Mouse (Mus musculus) monocyte, adult 5-6 weeks (primary cell): ENCODE measurements around the gene Eefsec. TPM values are rescaled to one million over a fixed set of nuclear protein-coding genes. Genes with fewer than 3 reads are reported as not detected.

Experiments used
- ATAC-seq: fragments of 153-309, 156-312 bp; replicated peaks from 2 replicates; pipeline ENCODE4 v1.8.0; 2017; ENCODE audit warnings: mild to moderate bottlenecking; ENCODE audit not compliant: low TSS enrichment, insufficient number of reproducible peaks, severe bottlenecking, poor library complexity, low FRiP score
- total RNA-seq: library from RNA; stranded (forward); fragments of 200-1000, 200-491, 200-594 nt; gene quantifications from 3 replicates; pipeline ENCODE4 v1.2.3, GENCODE M21; 2017

Eefsec gene
- total RNA-seq, 1 experiment from 2014 or later, result 7.5 TPM

DNA sequence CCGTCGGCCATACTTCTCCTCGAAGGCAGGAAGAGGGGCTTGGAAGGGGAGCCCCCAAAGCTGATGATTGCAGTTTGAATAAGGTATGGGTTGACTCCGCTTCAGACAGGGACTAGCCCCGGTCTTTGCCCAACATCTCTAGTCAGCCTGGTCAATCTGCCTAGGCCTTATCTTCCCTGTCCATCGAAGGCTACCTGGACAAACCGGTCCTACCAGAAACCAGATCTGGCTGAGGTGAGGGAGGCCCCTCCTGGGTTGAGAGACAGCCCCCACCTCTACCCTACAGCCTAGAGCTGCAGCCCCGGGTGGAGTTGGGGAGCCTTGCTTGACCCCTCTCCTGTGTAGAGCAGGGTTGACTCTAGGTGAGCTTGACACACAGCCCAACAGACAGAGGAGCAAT lies 212.3 kb downstream of the Eefsec start:
- no peak for ATAC-seq

DNA sequence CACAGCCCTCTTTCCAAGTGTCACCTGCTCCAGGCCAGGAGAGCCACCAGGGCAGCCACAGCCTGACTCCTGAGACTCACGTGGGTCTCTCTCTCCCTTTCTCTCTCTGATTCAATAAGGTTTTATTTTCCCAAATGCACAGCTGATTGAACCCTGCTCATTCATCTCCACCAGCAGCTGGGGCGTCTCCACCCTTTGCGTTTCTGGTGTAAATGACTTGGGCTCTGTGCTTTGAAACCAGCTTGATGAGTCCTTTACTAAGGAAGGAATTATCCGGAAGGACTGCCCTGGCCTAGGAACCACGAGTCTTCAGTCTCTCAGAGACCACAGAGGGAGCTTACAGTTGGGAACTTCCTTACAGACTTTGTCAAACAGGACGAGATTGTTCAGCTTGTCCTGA lies 214.1 kb downstream of the Eefsec start:
- ATAC-seq, result no peak

DNA sequence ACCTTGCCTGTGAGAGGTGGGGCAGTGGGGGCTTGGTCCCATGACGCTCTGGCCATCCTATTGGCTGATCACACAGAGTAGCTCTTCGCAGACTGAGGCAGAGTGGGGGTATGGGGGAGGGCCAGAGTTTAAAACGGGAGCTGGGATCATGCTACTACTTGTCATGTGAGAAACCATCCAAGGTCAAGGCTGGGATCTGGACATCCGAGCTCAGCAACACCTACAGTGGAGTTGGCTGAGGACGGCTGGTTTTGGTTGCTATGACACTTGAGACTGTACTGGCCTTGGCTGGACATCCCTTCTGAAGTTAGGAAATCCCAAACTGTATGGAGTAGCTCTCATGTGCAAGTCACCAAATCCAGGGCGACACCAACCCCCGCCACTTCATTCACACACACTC lies 214.5 kb downstream of the Eefsec start:
- ATAC-seq, result no peak

DNA sequence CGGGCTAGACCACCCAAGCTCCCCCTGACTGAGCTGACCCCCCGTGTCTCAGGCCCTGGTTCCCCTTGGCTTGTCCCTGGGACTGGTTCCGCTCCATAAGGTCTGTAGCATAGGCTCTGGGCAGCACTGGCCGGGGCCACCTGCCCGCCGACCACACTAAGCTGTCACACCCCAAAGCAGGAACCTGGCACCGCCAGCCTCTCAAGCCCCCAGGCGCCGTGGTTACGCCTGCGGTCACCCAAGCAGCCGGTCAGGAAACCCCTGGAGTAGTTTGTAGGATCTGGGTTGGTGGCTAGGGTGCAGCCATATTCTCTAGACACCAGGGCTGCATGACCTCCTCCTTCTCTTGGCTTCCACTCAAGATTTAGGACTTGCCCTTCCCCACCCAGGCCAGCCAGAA lies 217.1 kb downstream of the Eefsec start:
- no peak for ATAC-seq

DNA sequence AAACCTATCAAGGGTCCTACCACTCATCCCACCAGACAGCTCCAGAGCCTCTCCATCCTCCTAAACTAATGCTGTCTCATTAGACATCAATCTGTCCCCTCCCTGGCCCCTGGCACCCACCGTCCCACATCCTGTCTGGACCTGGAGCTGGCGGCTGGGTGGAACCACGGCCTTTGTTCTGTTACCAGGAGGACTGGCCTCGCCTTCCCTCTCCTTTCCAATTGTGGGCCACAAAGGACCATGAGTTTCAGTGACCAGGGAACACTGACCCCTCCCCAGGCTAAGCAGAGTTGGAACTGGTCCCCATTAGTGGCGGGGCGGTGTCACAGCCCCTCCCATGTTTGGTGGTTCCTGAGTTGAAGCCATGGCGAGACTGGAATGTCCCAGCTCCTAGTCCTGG lies 218.8 kb downstream of the Eefsec start:
- ATAC-seq, result no peak

DNA sequence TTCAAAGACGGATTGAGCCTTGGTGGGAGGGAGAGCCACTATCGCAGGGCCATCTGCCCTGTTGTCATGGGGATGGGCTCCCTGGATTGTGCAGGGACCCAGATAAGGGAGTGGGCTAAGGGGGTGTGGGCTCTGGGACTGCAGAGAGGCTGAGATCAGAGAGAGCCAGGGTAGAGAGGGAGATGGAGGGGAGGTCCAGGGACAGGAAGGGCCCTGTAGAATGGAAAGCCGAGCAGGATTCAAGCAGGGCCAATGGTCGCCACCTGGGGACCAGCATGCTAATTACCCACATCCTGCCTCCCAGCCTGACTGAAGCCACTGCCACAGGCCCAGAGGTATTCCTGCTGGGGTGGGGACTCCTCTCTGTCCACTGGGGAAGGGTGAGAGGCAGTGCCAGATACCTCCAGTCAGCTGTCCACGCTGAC lies 219.8 kb downstream of the Eefsec start:
- no peak for ATAC-seq

DNA sequence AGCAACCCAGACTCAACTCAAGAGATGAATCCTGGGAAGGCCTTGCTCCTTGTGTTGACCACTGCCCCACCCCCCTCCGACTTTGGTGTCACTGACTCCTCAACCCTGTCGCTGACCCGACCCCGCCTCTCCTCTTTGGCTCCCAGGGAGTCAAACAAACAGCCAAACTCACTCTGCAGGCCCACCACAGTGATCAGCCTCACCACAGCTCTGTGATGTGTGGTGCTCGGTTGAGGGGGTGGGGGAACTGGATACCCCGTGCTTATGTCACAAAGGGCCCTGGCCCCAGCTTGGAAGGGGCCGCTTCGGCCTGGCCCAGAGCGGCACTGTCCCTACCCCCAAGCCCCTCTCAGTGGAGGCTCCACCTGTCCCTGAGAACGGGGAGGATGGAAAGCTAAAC lies 224.4 kb downstream of the Eefsec start, which contains the start of gene Dnajb8:
TSS of gene Dnajb8 (plus strand) at position 301 of the 400 bp plus-strand sequence.
- ATAC-seq, result no peak

DNA sequence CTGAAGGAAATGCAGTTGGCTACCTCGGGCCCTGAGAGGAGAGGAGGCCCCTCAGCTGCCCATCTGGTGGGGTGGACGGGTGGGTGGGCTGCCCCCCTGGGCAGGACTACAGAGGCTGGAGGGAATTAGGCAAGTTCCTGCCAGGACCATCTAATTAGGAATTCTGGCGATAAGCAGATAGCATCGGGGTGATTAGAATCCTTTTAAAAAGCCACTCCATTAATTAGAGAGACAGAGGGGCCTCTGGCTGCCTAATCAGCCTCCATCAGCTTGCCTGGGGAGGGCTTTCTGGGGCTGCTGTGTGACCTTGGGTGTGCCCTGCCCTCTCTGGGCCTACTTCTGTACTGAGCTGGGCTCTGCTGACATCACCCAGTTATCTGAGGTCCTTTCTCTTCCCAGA lies 227.2 kb downstream of the Eefsec start:
- no peak for ATAC-seq

DNA sequence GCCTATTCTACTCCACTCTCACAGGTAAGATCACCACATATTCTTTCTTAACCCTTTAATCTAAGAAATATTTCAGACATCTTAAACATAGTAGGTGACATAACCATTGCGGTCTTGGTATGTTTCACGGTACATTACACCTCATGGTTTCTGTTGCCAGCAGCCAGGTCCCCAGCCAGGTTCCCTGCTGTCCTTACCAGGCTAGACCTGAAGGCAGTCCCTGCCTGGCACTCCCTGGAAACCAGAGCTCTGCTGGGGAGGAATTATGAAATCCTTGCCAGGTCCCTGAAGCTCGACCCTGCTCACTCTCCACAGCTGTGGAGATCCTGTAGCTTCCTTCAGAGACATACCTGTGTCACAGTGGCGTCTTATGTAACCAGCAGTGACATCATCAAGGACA lies 230.1 kb downstream of the Eefsec start:
- ATAC-seq, result no peak

DNA sequence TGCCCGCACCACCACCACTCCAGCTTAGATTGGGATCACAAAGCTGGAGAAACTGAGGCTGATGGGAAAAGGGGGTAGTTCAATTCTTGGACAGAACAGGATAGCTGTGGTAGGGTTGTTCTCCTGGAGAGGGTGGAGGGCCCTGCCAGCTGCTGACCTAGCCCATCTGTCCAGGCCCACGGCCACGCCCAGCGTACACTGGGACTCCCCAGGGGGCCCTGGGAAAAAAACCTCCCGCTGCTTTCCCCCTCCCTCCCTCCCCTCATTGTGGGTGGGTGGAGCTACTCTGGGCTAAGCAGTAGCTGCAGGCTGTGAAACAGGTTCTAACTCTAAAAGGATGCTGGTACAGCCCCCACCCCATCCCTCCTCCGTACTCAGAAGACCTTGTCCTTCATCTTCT lies 230.5 kb downstream of the Eefsec start:
- no peak for ATAC-seq

DNA sequence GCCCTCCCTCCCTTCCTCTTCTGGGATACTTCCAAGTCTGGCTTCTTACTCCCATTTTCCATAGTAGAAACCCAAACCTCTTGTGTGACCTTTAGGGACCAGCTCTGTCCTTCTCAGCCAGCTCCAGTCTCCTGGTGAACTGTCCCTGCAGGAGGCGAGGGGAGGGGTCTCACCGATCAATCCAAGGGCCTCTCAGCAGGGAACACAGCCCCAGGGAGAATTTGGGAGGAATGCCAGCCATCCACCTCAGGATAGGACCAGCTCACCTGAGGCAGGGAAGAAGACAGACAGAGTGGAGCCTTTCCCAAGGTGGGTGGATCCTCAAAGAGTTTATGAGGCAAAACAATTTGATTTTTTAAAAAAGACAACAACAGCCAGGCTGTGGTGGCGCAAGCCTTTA lies 236.2 kb downstream of the Eefsec start:
- no peak for ATAC-seq

DNA sequence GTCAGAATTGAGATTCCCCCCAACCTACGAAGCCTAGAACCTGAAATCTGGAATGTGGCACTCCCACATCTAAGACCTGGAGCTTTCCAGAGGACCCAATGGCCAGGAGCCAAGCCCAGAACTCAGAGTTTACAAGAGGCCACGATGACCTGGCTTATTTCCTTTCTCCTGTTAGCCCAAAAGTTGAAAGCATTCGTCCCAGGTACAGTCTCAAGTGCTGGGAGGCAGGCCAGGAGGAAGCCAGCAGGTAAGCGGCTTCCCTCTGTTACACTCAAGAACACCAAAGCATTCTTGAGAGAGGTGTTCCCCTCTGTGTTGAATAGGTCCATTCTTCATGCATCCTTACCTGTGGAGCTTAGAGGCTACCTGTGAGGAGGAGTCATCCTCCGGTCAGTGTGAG lies 236.9 kb downstream of the Eefsec start:
- ATAC-seq, result no peak

DNA sequence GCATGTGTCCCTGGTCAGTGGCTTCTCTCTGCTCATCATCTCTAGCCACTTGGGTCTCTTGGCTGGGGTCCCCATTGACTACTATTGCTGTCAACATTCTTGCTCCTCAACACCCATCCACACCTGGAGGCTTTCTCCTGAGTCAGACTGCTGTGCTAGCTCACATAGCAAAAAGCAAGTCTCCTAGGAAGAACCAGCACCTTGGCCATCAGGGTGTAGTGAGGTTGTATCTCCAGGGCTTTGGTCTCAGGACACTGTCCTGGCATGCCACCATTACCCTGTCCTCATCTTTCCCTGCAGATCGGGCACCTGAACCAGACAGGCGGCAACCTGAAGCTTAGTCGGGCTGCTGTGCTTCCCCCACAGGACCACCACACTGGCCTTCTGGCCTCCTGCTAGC lies 238.0 kb downstream of the Eefsec start:
- no peak for ATAC-seq

DNA sequence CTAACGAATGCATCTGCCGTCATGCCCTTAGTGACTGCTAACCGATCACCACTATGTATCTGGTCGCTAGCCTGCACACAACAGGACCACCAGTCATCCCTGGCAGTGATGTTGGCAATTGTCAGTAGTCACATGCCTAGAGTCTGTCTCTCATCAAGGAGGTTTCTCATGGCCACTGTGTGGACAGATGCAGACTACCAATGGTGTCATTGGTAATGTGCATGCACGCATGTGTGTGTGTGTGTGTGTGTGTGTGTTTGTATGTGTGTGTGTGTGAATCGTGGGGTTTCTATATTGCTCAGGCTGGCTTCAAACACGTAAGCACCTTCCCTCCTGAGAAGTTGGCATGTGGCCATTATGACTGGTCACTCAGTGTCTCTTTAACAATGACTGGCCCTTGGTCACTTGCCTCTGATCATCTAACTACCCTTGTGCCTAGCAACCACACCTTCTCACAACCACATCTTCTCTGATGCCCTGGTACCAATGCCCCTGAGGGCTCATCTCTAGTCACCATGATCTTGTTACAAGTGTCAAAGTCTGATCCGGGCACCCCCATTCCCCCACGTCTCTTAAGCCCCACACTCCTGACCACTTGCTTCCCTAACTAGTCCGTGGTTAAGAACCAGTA lies 238.8 kb downstream of the Eefsec start:
- ATAC-seq, result no peak

Other genes with a start within 250 kb of the Eefsec start
- gene Dnajb8, start 224.3 kb downstream of the Eefsec start, total RNA-seq, result 1.4 TPM in 1 of 3 replicates, not detected in the others
- gene Ruvbl1, start 18.9 kb upstream of the Eefsec start, total RNA-seq, result 44.6 to 62.5 TPM (median 55.5 TPM) in 3 replicates
- gene Sec61a1, start 72.4 kb upstream of the Eefsec start, total RNA-seq, result 110 to 141 TPM (median 110 TPM) in 3 replicates
- not detected in 3 replicates for gene Kbtbd12, start 191.4 kb upstream of the Eefsec start, total RNA-seq